Comparison of ENCODE assay signal across 9 mouse cellular contexts in the genomic region with DNA sequence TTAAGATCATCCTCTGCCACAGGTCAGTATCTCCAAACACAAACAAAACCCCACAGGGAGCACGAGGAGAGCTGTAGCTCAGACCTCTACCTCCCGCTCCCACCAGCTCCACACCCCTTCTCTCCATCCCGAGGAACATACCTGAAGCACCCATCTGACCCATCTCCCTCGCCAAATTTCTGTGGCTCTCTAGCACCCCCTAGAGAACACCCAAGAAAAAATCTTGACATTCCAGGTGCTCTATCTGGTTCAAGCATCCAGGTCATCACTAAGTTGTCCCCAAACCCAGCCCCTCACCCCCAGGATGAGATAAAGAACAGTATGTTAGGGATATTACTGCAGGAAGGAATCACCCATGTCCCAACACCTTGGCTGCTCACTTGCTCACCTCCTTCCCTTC. TPM values are rescaled to one million over a fixed set of nuclear protein-coding genes. Genes with fewer than 3 reads are reported as not detected.
DNase-seq lines count a peak whose midpoint lies in the region; ATAC-seq and TF ChIP-seq lines count a peak whose summit lies in the region.
"Had no signal": no experiment of that assay in that cellular context is flagged by ENCODE, and none has a peak within 500 bp of the region (broad histone marks: within the 10 kb centered on the region; RNA-seq: fewer than 3 reads in every experiment).

No protein-coding gene starts in this region.

- ATAC-seq in intestine, postnatal 0 days = no peak
- no peak for ATAC-seq in intestine, embryonic 16.5 days
- no peak for ATAC-seq in G1E (ENCODE audit: extremely low read depth, insufficient number of reproducible peaks, low FRiP score, poor library complexity, severe bottlenecking)
- ATAC-seq in liver, embryonic 12.5 days = no peak

- 34% methylated on average over 4 of the region's 4 CpGs for WGBS in intestine, postnatal 0 days
- WGBS in intestine, embryonic 16.5 days = 45% methylated on average over 4 of the region's 4 CpGs
- WGBS in liver, embryonic 12.5 days (ENCODE audit: insufficient replicate concordance) = 47% methylated on average over 4 of the region's 4 CpGs

- H3K4me3 ChIP-seq in intestine, postnatal 0 days (ENCODE audit: low read depth, low read length) = no peak overlapping the region
- no peak overlapping the region for H3K4me3 ChIP-seq in intestine, embryonic 16.5 days (ENCODE audit: low read length)
- H3K4me3 ChIP-seq in G1E (ENCODE audit: low read depth, low read length) = peak overlapping the region; percentile 97; the same call in 1 of the 2 replicates
- peak overlapping the region; percentile 98; the same call in 1 of the 2 replicates for H3K4me3 ChIP-seq in liver, embryonic 12.5 days

- no peak overlapping the region for H3K27ac ChIP-seq in intestine, postnatal 0 days (ENCODE audit: low read depth, low read length)
- H3K27ac ChIP-seq in intestine, embryonic 16.5 days (ENCODE audit: low read length) = no peak overlapping the region
- H3K27ac ChIP-seq in liver, embryonic 12.5 days = 0 out of 2 replicates have a peak overlapping the region, but pooled peaks have one; percentile 30

- no peaks in the 10 kb centered on the region; the same call in 1 of the 2 replicates for H3K4me1 ChIP-seq in intestine, postnatal 0 days (replicated peaks; ENCODE audit: control insufficient read depth, insufficient read depth, low read length)
- peaks cover 18% of the 10 kb centered on the region for H3K4me1 ChIP-seq in intestine, embryonic 16.5 days (ENCODE audit: control insufficient read depth, insufficient read depth, low read length)
- peaks cover 67% of the 10 kb centered on the region for H3K4me1 ChIP-seq in G1E (ENCODE audit: insufficient read depth, low read depth, low read length)
- peaks cover 37% of the 10 kb centered on the region for H3K4me1 ChIP-seq in liver, embryonic 12.5 days

- no peak overlapping the region for H3K9ac ChIP-seq in intestine, postnatal 0 days (ENCODE audit: low read depth, low read length)
- no peak overlapping the region for H3K9ac ChIP-seq in intestine, embryonic 16.5 days (ENCODE audit: low read depth, low read length)
- no peak overlapping the region for H3K9ac ChIP-seq in liver, embryonic 12.5 days

- peak; percentile 73 for TF ChIP-seq CTCF in intestine, postnatal 0 days (IDR thresholded peaks at IDR 0.05; ENCODE audit: low read depth)
- peak; percentile 53 for TF ChIP-seq CTCF in G1E (IDR thresholded peaks at IDR 0.05; ENCODE audit: low read depth, low read length)

- H3K27me3 ChIP-seq in intestine, postnatal 0 days (replicated peaks; ENCODE audit: control insufficient read depth, insufficient read depth, low read length) = no peaks in the 10 kb centered on the region
- no peaks in the 10 kb centered on the region for H3K27me3 ChIP-seq in intestine, embryonic 16.5 days (replicated peaks; ENCODE audit: control insufficient read depth, insufficient read depth, low read length)
- H3K27me3 ChIP-seq in G1E (ENCODE audit: insufficient read depth, low read length) = no peaks in the 10 kb centered on the region
- H3K27me3 ChIP-seq in liver, embryonic 12.5 days (replicated peaks) = no peaks in the 10 kb centered on the region

- H3K4me2 ChIP-seq in intestine, postnatal 0 days (replicated peaks; ENCODE audit: low read depth) = no peak overlapping the region
- no peak overlapping the region for H3K4me2 ChIP-seq in intestine, embryonic 16.5 days (ENCODE audit: low read depth, low read length)
- peak overlapping the region; percentile 96; the same call in 1 of the 2 replicates for H3K4me2 ChIP-seq in liver, embryonic 12.5 days

- H3K36me3 ChIP-seq in intestine, postnatal 0 days (ENCODE audit: control insufficient read depth, insufficient read depth) = peaks cover 50% of the 10 kb centered on the region
- peaks cover 34% of the 10 kb centered on the region for H3K36me3 ChIP-seq in intestine, embryonic 16.5 days (ENCODE audit: control insufficient read depth, insufficient read depth, low read length)
- H3K36me3 ChIP-seq in G1E (replicated peaks) = peaks cover 68% of the 10 kb centered on the region
- H3K36me3 ChIP-seq in liver, embryonic 12.5 days = peaks cover 61% of the 10 kb centered on the region

- H3K9me3 ChIP-seq in intestine, postnatal 0 days (ENCODE audit: control insufficient read depth) = no peaks in the 10 kb centered on the region
- H3K9me3 ChIP-seq in intestine, embryonic 16.5 days (ENCODE audit: control insufficient read depth, low read length) = no peaks in the 10 kb centered on the region
- H3K9me3 ChIP-seq in G1E (replicated peaks) = no peaks in the 10 kb centered on the region
- H3K9me3 ChIP-seq in liver, embryonic 12.5 days (replicated peaks) = no peaks in the 10 kb centered on the region

- DNase-seq in B cell, adult 2 months = peak; percentile 61 to 62
- no peak for DNase-seq in G1E (ENCODE audit: low spot score)
- no peak for DNase-seq in frontal cortex, postnatal 14 days (ENCODE audit: low spot score in 2 of 2)
- no peak for DNase-seq in layer of hippocampus, postnatal 14 days (ENCODE audit: low spot score in 2 of 2)
- no peak for DNase-seq in left cerebral cortex, adult 18-20 months (ENCODE audit: low spot score in 2 of 2)

RNA-seq across cellular contexts. Expression of a gene that starts 2.0 kb away (rescaled TPM):
- 80.1 and 85.5 TPM in 2 replicates for polyA plus RNA-seq in intestine, postnatal 0 days (2015; fragmentation: Nextera tagmentation; extraction: Ambion mirVana)
- 143 and 157 TPM in 2 replicates for polyA plus RNA-seq in intestine, embryonic 16.5 days (2015; fragmentation: Nextera tagmentation; extraction: Ambion mirVana)
- total RNA-seq in G1E (2014; fragmentation: Nextera tagmentation) (75.6 and 88.4 TPM in 2 replicates), G1E (2017) (49.1 and 56.9 TPM in 2 replicates)
- 377 and 386 TPM in 2 replicates for polyA plus RNA-seq in G1E (2012)
- 188 and 207 TPM in 2 replicates for polyA plus RNA-seq in liver, embryonic 12.5 days (2016; fragmentation: Nextera tagmentation; extraction: Ambion mirVana)
- total RNA-seq in layer of hippocampus, postnatal 14 days (2021) = 100 to 1,000 TPM; 105 to 115 TPM
- total RNA-seq in left cerebral cortex, adult 18-20 months (2021) = 100 to 1,000 TPM; 116 to 122 TPM

RNA-seq across cellular contexts. Expression of a gene that starts 14.2 kb away (rescaled TPM):
- polyA plus RNA-seq in intestine, postnatal 0 days (2015; fragmentation: Nextera tagmentation; extraction: Ambion mirVana) = 435 and 436 TPM in 2 replicates
- 314 and 355 TPM in 2 replicates for polyA plus RNA-seq in intestine, embryonic 16.5 days (2015; fragmentation: Nextera tagmentation; extraction: Ambion mirVana)
- total RNA-seq in G1E (2014; fragmentation: Nextera tagmentation) (7.4 and 8.1 TPM in 2 replicates), G1E (2017) (19.9 TPM in 2 replicates)
- polyA plus RNA-seq in G1E (2012) = 28.6 and 28.7 TPM in 2 replicates
- polyA plus RNA-seq in liver, embryonic 12.5 days (2016; fragmentation: Nextera tagmentation; extraction: Ambion mirVana) = 1,254 and 1,289 TPM in 2 replicates
- 1,000 to 10,000 TPM; 2,679 to 2,697 TPM for total RNA-seq in layer of hippocampus, postnatal 14 days (2021)
- 1,000 to 10,000 TPM; 1,855 to 2,066 TPM for total RNA-seq in left cerebral cortex, adult 18-20 months (2021)

RNA-seq across cellular contexts. Expression of a gene that starts 20.7 kb away (rescaled TPM):
- 34.7 and 50.0 TPM in 2 replicates for polyA plus RNA-seq in intestine, postnatal 0 days (2015; fragmentation: Nextera tagmentation; extraction: Ambion mirVana)
- polyA plus RNA-seq in intestine, embryonic 16.5 days (2015; fragmentation: Nextera tagmentation; extraction: Ambion mirVana) = 39.5 and 43.2 TPM in 2 replicates
- 12.3 and 14.9 TPM in 2 replicates for total RNA-seq in G1E (2014; fragmentation: Nextera tagmentation)
- total RNA-seq in G1E (2017) = 4.8 and 7.0 TPM in 2 replicates
- polyA plus RNA-seq in G1E (2012) = 9.5 and 15.3 TPM in 2 replicates
- 190 and 197 TPM in 2 replicates for polyA plus RNA-seq in liver, embryonic 12.5 days (2016; fragmentation: Nextera tagmentation; extraction: Ambion mirVana)
- 1 to 10 TPM; 6.1 to 6.8 TPM for total RNA-seq in layer of hippocampus, postnatal 14 days (2021)
- 1 to 10 TPM; 3.9 to 5.3 TPM for total RNA-seq in left cerebral cortex, adult 18-20 months (2021)

RNA-seq across cellular contexts. Expression of a gene that starts 31.9 kb away (rescaled TPM):
- 0.70 and 1.4 TPM in 2 replicates for polyA plus RNA-seq in intestine, postnatal 0 days (2015; fragmentation: Nextera tagmentation; extraction: Ambion mirVana)
- polyA plus RNA-seq in intestine, embryonic 16.5 days (2015; fragmentation: Nextera tagmentation; extraction: Ambion mirVana) = 2.6 and 8.3 TPM in 2 replicates
- total RNA-seq in G1E (2014; fragmentation: Nextera tagmentation) (not detected in 2 replicates), G1E (2017) (0.27 TPM in 1 of 2 replicates, not detected in the other)
- polyA plus RNA-seq in G1E (2012) = 0.22 TPM in 1 of 2 replicates, not detected in the other
- 15.4 and 18.1 TPM in 2 replicates for polyA plus RNA-seq in liver, embryonic 12.5 days (2016; fragmentation: Nextera tagmentation; extraction: Ambion mirVana)
- not detected for total RNA-seq in layer of hippocampus, postnatal 14 days (2021)
- total RNA-seq in left cerebral cortex, adult 18-20 months (2021) = not detected
- polyA plus RNA-seq: limb, embryonic 11.5 days had no signal

RNA-seq across cellular contexts. Expression of a gene that starts 32.0 kb away (rescaled TPM):
- polyA plus RNA-seq in intestine, postnatal 0 days (2015; fragmentation: Nextera tagmentation; extraction: Ambion mirVana) = 5.6 and 13.5 TPM in 2 replicates
- not detected in 2 replicates for polyA plus RNA-seq in intestine, embryonic 16.5 days (2015; fragmentation: Nextera tagmentation; extraction: Ambion mirVana)
- total RNA-seq in G1E (2014; fragmentation: Nextera tagmentation) (not detected in 2 replicates), G1E (2017) (not detected in 2 replicates)
- polyA plus RNA-seq in G1E (2012) = not detected in 2 replicates
- 2.7 and 4.9 TPM in 2 replicates for polyA plus RNA-seq in liver, embryonic 12.5 days (2016; fragmentation: Nextera tagmentation; extraction: Ambion mirVana)
- total RNA-seq in layer of hippocampus, postnatal 14 days (2021) = not detected
- total RNA-seq in left cerebral cortex, adult 18-20 months (2021) = not detected
- polyA plus RNA-seq: limb, embryonic 11.5 days had no signal

Comparison
In these comparisons a context has a peak if more than half of its experiments do, and no peak if none do; other contexts are left out.
1. H3K4me3 ChIP-seq: peak in G1E (single experiment) and liver, embryonic 12.5 days (single experiment); none in intestine, postnatal 0 days (single experiment) and intestine, embryonic 16.5 days (single experiment).
2. DNase-seq: peak in B cell, adult 2 months (2 of 2); none in G1E (single experiment), frontal cortex, postnatal 14 days (0 of 2), layer of hippocampus, postnatal 14 days (0 of 2) and left cerebral cortex, adult 18-20 months (0 of 2).
3. RNA of a gene that starts 14.2 kb away (polyA plus RNA-seq): 1,254 to 1,289 TPM in liver, embryonic 12.5 days, 435 to 436 TPM in intestine, postnatal 0 days and 314 to 355 TPM in intestine, embryonic 16.5 days; 28.6 to 28.7 TPM in G1E; every median in the first group is over 10 times any median in the second.